In the genomic region with DNA sequence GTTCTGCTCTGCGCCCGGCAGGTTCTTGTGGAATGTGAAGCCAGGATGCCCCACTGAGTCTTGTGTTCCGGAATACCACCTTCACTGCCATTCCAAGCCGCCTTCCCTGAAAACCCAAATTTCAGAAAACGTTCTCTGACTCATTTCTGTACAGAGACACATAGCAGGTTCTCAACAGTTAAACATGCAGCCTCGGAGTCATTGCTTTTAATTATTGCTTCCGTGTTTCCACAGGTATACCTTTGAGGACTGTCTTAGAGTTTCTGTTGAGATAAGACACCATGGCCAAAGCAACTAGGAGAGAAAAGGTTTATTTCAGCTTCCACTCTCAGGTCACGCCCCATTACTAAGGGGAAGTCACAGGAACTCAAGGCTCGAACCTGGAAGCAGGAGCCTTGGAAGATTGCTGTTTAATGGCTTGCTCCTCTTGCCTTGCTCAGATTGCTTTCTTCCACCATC, we compare ENCODE assay signal across 9 mouse cellular contexts. TPM values are rescaled to one million over a fixed set of nuclear protein-coding genes. Genes with fewer than 3 reads are reported as not detected.
DNase-seq lines count a peak whose midpoint lies in the region; ATAC-seq and TF ChIP-seq lines count a peak whose summit lies in the region.
"Had no signal": no experiment of that assay in that cellular context is flagged by ENCODE, and none has a peak within 500 bp of the region (broad histone marks: within the 10 kb centered on the region; RNA-seq: fewer than 3 reads in every experiment).

No protein-coding gene starts in this region.

- peaks cover 13% of the 10 kb centered on the region for H3K79me2 ChIP-seq in CH12.LX (replicated peaks; ENCODE audit: control insufficient read depth, extremely low read depth, insufficient read depth, poor library complexity, severe bottlenecking)

- no peak for TF ChIP-seq POLR2A in CH12.LX (IDR thresholded peaks at IDR 0.05; ENCODE audit: low read depth, low read length)

- no peak for TF ChIP-seq EP300 in CH12.LX (IDR thresholded peaks at IDR 0.05; ENCODE audit: low read length)

- peak overlapping the region; percentile 78 for H3K4me3 ChIP-seq in gastrocnemius, adult 2 months
- H3K4me3 ChIP-seq in CH12.LX (replicated peaks in 1 of 3; ENCODE audit: low read depth in 2 of 3, low read length in 2 of 3, poor library complexity in 1 of 3) = peak overlapping the region; percentile 82 to 98 (median 85)
- H3K4me3 ChIP-seq in forebrain, embryonic 15.5 days = peak overlapping the region; percentile 74
- peak overlapping the region; percentile 78 for H3K4me3 ChIP-seq in liver, embryonic 16.5 days (ENCODE audit: low read depth, low read length)

- in situ Hi-C loops in CH12.LX (cut with MboI; ENCODE audit: low pct_ligation_motif_present, low pct_unique_long_range_greater_than_20kb, low sequenced_read_pairs) = no loop called here

- no peak for DNase-seq in gastrocnemius, adult 2 months
- no peak for DNase-seq in gastrocnemius, postnatal 14 days
- no peak for DNase-seq in CH12.LX (ENCODE audit: extremely low read depth)
- DNase-seq in urinary bladder, postnatal 14 days (ENCODE audit: low spot score) = no peak
- no peak for DNase-seq in kidney, postnatal 10 days
- no peak for DNase-seq in right cerebral cortex, postnatal 25 days

- no peak for ATAC-seq in forebrain, embryonic 15.5 days (replicated peaks)
- no peak for ATAC-seq in liver, embryonic 16.5 days (ENCODE audit: low read depth)

- WGBS in forebrain, embryonic 15.5 days = 20% methylated on average over 9 of the region's 9 CpGs
- 10% methylated on average over 9 of the region's 9 CpGs for WGBS in liver, embryonic 16.5 days (ENCODE audit: insufficient replicate concordance)

- no peak for TF ChIP-seq CTCF in gastrocnemius, adult 2 months (IDR thresholded peaks at IDR 0.05)
- TF ChIP-seq CTCF in CH12.LX (conservative IDR thresholded peaks at IDR 0.05 in 1 of 2, IDR thresholded peaks at IDR 0.05 in 1 of 2; ENCODE audit: low read depth in 2 of 2, low read length in 2 of 2) = no peak

- TF ChIP-seq RAD21 in CH12.LX (IDR thresholded peaks at IDR 0.05; ENCODE audit: low read depth, low read length) = no peak

- peak overlapping the region; percentile 54 for H3K9ac ChIP-seq in CH12.LX (ENCODE audit: insufficient read depth, low read depth)
- peak overlapping the region; percentile 79 for H3K9ac ChIP-seq in forebrain, embryonic 15.5 days (replicated peaks)
- H3K9ac ChIP-seq in liver, embryonic 16.5 days (ENCODE audit: low read depth, low read length) = peak overlapping the region; percentile 68

- peak overlapping the region; percentile 80 for H3K4me2 ChIP-seq in CH12.LX (ENCODE audit: insufficient read depth, low read depth, poor library complexity, severe bottlenecking)
- peak overlapping the region; percentile 64 for H3K4me2 ChIP-seq in forebrain, embryonic 15.5 days (replicated peaks)
- H3K4me2 ChIP-seq in liver, embryonic 16.5 days (ENCODE audit: low read depth, low read length) = peak overlapping the region; percentile 73

- H3K27ac ChIP-seq in gastrocnemius, adult 2 months = peak overlapping the region; percentile 91
- no peak overlapping the region for H3K27ac ChIP-seq in CH12.LX (ENCODE audit: insufficient read depth, low read depth)
- H3K27ac ChIP-seq in forebrain, embryonic 15.5 days (replicated peaks) = peak overlapping the region; percentile 69
- H3K27ac ChIP-seq in liver, embryonic 16.5 days (ENCODE audit: low read length) = no peak overlapping the region

- peaks cover 7 to 21% of the 10 kb centered on the region in 2 experiments; a peak in 3 of 4 replicates for H3K4me1 ChIP-seq in CH12.LX (ENCODE audit: control insufficient read depth in 1 of 2, insufficient read depth in 2 of 2)
- peaks cover 19% of the 10 kb centered on the region for H3K4me1 ChIP-seq in forebrain, embryonic 15.5 days
- H3K4me1 ChIP-seq in liver, embryonic 16.5 days (ENCODE audit: control insufficient read depth, low read depth, low read length) = peaks cover 7% of the 10 kb centered on the region

- peaks cover 3% of the 10 kb centered on the region for H3K27me3 ChIP-seq in CH12.LX (replicated peaks)
- no peaks in the 10 kb centered on the region for H3K27me3 ChIP-seq in forebrain, embryonic 15.5 days
- H3K27me3 ChIP-seq in liver, embryonic 16.5 days (ENCODE audit: control insufficient read depth, insufficient read depth, low read depth, low read length) = no peaks in the 10 kb centered on the region

- H3K9me3 ChIP-seq in CH12.LX (replicated peaks; ENCODE audit: low read length) = peaks cover 2% of the 10 kb centered on the region
- H3K9me3 ChIP-seq in forebrain, embryonic 15.5 days = no peaks in the 10 kb centered on the region
- no peaks in the 10 kb centered on the region for H3K9me3 ChIP-seq in liver, embryonic 16.5 days (replicated peaks; ENCODE audit: control insufficient read depth, low read length)

- dilution Hi-C loops in CH12.LX (cut with MboI; ENCODE audit: extremely low pct_ligation_motif_present, extremely low pct_unique_long_range_greater_than_20kb, low sequenced_read_pairs) = no loop called here

- H3K36me3 ChIP-seq in CH12.LX (replicated peaks in 1 of 2; ENCODE audit: control insufficient read depth in 1 of 2, insufficient read depth in 1 of 2, low read length in 1 of 2) = peaks cover 6 to 22% of the 10 kb centered on the region in 2 experiments
- 0 out of 2 replicates have a peak, but pooled peaks cover 3% of the 10 kb centered on the region for H3K36me3 ChIP-seq in forebrain, embryonic 15.5 days
- no peaks in the 10 kb centered on the region for H3K36me3 ChIP-seq in liver, embryonic 16.5 days (ENCODE audit: control insufficient read depth, insufficient read depth)

- intact Hi-C loops in gastrocnemius, adult 2 months (cut with DNase I) = no loop called here
- intact Hi-C loops in gastrocnemius, postnatal 14 days (cut with DNase I; ENCODE audit: low total_unique reads) = no loop called here

TF ChIP-seq in CH12.LX, 34 proteins besides CTCF, POLR2A, EP300 and RAD21:
- no peak for TF ChIP-seq TBP (conservative IDR thresholded peaks at IDR 0.05; ENCODE audit: low read depth, low read length)
- TF ChIP-seq ELF1 (IDR thresholded peaks at IDR 0.05; ENCODE audit: low read depth, low read length) = peak; percentile 42; the same call in 1 of the 2 replicates
- TF ChIP-seq GABPA (IDR thresholded peaks at IDR 0.05; ENCODE audit: insufficient replicate concordance, low read depth, low read length) = no peak
- 0 out of 2 replicates have a peak, but pooled peaks have one; percentile 3 for TF ChIP-seq BHLHE40 (IDR thresholded peaks at IDR 0.05; ENCODE audit: low read depth, low read length)
- peak; percentile 32 for TF ChIP-seq JUN (IDR thresholded peaks at IDR 0.05; ENCODE audit: insufficient read depth, low read depth, low read length)
- TF ChIP-seq MXI1 (IDR thresholded peaks at IDR 0.05; ENCODE audit: low read depth, low read length) = peak; percentile 13
- TF ChIP-seq CHD2 (IDR thresholded peaks at IDR 0.05; ENCODE audit: low read length) = 0 out of 2 replicates have a peak, but pooled peaks have one; percentile 13
- no peak for TF ChIP-seq MEF2A (IDR thresholded peaks at IDR 0.05; ENCODE audit: borderline replicate concordance, low read depth, low read length)
- 0 out of 2 replicates have a peak, but pooled peaks have one; percentile 88 for TF ChIP-seq CHD1 (IDR thresholded peaks at IDR 0.05; ENCODE audit: low read depth, low read length)
- peak; percentile 10; the same call in 1 of the 2 replicates for TF ChIP-seq MYC (IDR thresholded peaks at IDR 0.05; ENCODE audit: low read depth, low read length)
- peak; percentile 77 for TF ChIP-seq JUND (conservative IDR thresholded peaks at IDR 0.05; ENCODE audit: low read depth, low read length)
- TF ChIP-seq KAT2A (IDR thresholded peaks at IDR 0.05; ENCODE audit: insufficient replicate concordance, low read length) = no peak
- TF ChIP-seq IRF4 (IDR thresholded peaks at IDR 0.05; ENCODE audit: low read depth, low read length) = peak; percentile 79

RNA-seq across cellular contexts. Expression of a gene that starts 0.5 kb away (rescaled TPM):
- 10 to 100 TPM; 76.9 to 85.9 TPM for total RNA-seq in gastrocnemius, adult 2 months (2021)
- 10 to 100 TPM; 80.4 to 84.6 TPM for total RNA-seq in gastrocnemius, postnatal 14 days (2021)
- total RNA-seq in CH12.LX (2012; rRNA removed) (43.4 and 45.4 TPM in 2 replicates), CH12.LX (2014; rRNA removed) (56.4 and 59.8 TPM in 2 replicates)
- polyA plus RNA-seq in CH12.LX (2012; ENCODE audit: insufficient read length, low read depth) = 52.7 and 53.4 TPM in 2 replicates
- polyA plus RNA-seq in forebrain, embryonic 15.5 days (2015; fragmentation: Nextera tagmentation; extraction: Ambion mirVana) = 44.9 and 48.3 TPM in 2 replicates
- 13.4 TPM in 2 replicates for polyA plus RNA-seq in liver, embryonic 16.5 days (2015; fragmentation: Nextera tagmentation; extraction: Ambion mirVana)

RNA-seq across cellular contexts. Expression of a gene that starts 34.5 kb away (rescaled TPM):
- total RNA-seq in gastrocnemius, adult 2 months (2021) = not detected
- not detected for total RNA-seq in gastrocnemius, postnatal 14 days (2021)
- total RNA-seq in CH12.LX (2012; rRNA removed) (not detected in 2 replicates), CH12.LX (2014; rRNA removed) (not detected in 2 replicates)
- polyA plus RNA-seq in CH12.LX (2012; ENCODE audit: insufficient read length, low read depth) = not detected in 2 replicates
- 0.08 and 0.10 TPM in 2 replicates for polyA plus RNA-seq in forebrain, embryonic 15.5 days (2015; fragmentation: Nextera tagmentation; extraction: Ambion mirVana)
- polyA plus RNA-seq in liver, embryonic 16.5 days (2015; fragmentation: Nextera tagmentation; extraction: Ambion mirVana) = 0.05 TPM in 1 of 2 replicates, not detected in the other
- polyA plus RNA-seq: gonadal fat pad, adult 2 months had no signal

Comparison
In these comparisons a context has a peak if more than half of its experiments do, and no peak if none do; other contexts are left out.
1. H3K27ac ChIP-seq: peak in gastrocnemius, adult 2 months (single experiment) and forebrain, embryonic 15.5 days (single experiment); none in CH12.LX (single experiment) and liver, embryonic 16.5 days (single experiment).
2. Peak in every context shown above with its lines, with median percentiles within 50 percentile points of each other: H3K4me3 ChIP-seq, H3K4me2 ChIP-seq and H3K9ac ChIP-seq.